Mouse (Mus musculus) limb, embryonic 10.5 days (tissue): ENCODE measurements around the gene Eml3. TPM values are rescaled to one million over a fixed set of nuclear protein-coding genes. Genes with fewer than 3 reads are reported as not detected.
A peak's percentile ranks its signal among the peaks of the same experiment; 100 is the strongest.
"Not testable (repeated sequence)": the region's sequence is repeated elsewhere in the genome, so short reads cannot be mapped to it uniquely, and the experiment has no call there.

ENCODE experiments used
- DNase-seq: peaks from one replicate; pipeline ENCODE4 v3.0.0-alpha.2; 2017; ENCODE audit warnings: low spot score
- H3K27ac ChIP-seq: fragments of 300-500 bp; sonication (generic); 2 replicates; pipeline ENCODE4 v1.5.1; 2016; ENCODE audit warnings: mild to moderate bottlenecking
- H3K27me3 ChIP-seq: fragments of 300-500 bp; sonication (generic); 2 replicates; pipeline ENCODE4 v1.6.1; 2016; ENCODE audit warnings: low read depth, mild to moderate bottlenecking; ENCODE audit not compliant: poor library complexity, severe bottlenecking
- H3K36me3 ChIP-seq: fragments of 300-500 bp; sonication (generic); 2 replicates; pipeline ENCODE4 v1.6.1; 2016; ENCODE audit warnings: mild to moderate bottlenecking, moderate library complexity
- H3K4me1 ChIP-seq: fragments of 300-500 bp; sonication (generic); 2 replicates; pipeline ENCODE4 v1.6.1; 2016
- H3K4me3 ChIP-seq: fragments of 300-500 bp; sonication (generic); 2 replicates; pipeline ENCODE4 v1.5.1; 2016; ENCODE audit warnings: mild to moderate bottlenecking, moderate library complexity
- H3K9me3 ChIP-seq: fragments of 300-500 bp; sonication (generic); replicated peaks from 2 replicates; pipeline ENCODE4 v1.6.1; 2016; ENCODE audit warnings: mild to moderate bottlenecking
- WGBS: fragments of 180-500 bp; shearing (Covaris S2); methylation state at CpG from one replicate; pipeline ENCODE4 v1.1.7; 2016; 5-methylcytosine and 5-hydroxymethylcytosine counted together
- polyA plus RNA-seq: library from polyadenylated mRNA; unstranded; fragments of >200 nt; fragmentation: Nextera tagmentation; extraction: Ambion mirVana; gene quantifications from 2 replicates; pipeline ENCODE4 v1.2.1, GENCODE M21; 2016

The Eml3 gene
- polyA plus RNA-seq, 1 experiment from 2014 or later: 37.1 TPM

DNA sequence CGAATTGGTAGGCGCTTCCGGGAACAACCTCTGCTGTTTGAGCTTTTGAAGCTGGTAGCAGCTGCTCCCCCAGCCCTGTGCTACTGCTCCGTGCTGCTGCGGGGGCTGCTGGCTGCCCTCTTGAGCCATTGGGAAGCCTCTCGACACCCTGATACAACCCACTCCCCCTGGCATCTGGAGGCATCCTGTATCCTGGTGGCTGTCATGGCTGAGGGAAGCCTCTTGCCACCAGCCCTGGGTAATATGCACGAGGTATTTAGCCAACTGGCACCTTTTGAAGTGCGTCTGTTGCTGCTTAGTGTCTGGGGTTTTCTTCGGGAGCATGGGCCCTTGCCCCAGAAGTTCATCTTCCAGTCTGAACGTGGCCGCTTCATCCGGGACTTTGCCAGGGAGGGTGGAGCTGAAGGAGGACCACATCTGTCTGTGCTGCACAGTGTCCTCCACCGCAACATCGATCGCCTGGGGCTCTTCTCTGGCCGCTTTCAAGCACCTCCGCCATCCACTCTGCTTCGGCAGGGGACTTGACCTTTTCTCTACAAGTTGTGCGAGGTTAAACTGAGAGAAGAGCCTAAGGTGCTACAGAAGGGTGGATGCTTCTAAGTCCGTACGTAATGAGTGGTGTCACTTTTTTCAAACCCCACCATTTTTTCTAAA is 32.0 kb upstream of the Eml3 start:
- Histone ChIP-seq H3K4me3 (peak overlapping the region; percentile 90), H3K27ac (peak overlapping the region; percentile 94), H3K4me1 (peaks cover 33% of the 10 kb centered on the region), H3K36me3 (peaks cover 57% of the 10 kb centered on the region)
- H3K27me3 ChIP-seq, H3K9me3 ChIP-seq: not testable (repeated sequence)
- peak; percentile 49 for DNase-seq
- 27% methylated on average over 21 of the region's 21 CpGs for WGBS

DNA sequence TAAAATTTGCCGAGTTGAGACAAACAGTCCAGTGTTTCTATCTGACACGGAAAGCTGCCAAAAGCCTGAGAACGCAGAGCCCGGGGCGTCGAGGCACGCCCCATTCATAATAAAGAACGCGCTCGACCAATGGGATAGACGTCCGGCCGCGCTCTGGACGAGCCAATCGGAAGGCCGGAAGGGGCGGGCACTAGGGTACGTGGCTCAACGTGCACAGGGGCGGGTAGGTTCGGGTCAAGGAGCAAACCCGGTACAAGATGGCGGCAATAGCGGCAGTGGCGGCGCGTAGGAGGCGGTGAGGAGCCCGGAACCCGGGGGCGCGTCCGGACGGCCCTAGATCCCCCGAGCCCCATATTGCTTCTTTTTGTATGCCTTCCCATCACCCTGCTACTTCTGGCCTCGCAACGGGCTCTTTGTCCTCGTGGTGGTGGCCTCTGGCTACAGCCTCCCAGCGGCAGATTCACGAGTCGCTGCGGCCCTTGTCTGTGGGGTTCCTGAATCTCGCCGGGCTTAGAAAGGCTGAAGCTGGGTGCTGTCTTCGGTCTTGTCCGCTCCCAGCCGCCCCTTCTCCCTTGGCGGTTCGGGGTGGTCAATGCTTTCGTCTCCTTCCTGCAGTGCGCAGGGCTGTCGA is 31.4 kb upstream of the Eml3 start, which contains the start of gene Ganab:
Ganab (plus strand) TSS at position 207 of the 631 bp plus-strand sequence.
- Histone ChIP-seq H3K36me3 (peaks cover 61% of the 10 kb centered on the region), H3K4me1 (peaks cover 33% of the 10 kb centered on the region)
- WGBS: under 1% methylated on average over 53 of the region's 53 CpGs

DNA sequence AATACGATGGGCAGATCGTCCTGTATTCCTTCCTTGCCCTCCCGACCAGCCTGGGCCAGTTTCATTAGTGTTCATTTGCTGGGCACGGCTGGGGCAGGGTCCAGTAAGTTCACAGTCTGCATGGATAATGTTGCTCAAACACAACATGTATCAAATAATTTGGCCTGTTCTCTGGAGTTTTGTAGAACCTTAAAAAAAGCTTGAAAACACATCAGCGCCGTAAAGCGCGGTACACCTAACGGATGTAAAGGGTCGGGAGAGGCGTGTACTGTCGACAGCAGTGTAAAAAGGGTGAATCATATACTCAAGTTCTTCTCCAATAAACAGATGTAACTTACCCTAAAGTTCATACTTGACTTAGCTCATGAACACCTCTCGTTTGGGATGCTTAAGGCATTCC is 30.8 kb upstream of the Eml3 start:
- Histone ChIP-seq H3K4me3 (peak overlapping the region; percentile 90), H3K36me3 (peaks cover 67% of the 10 kb centered on the region), H3K27me3 (no peaks in the 10 kb centered on the region), H3K4me1 (peaks cover 31% of the 10 kb centered on the region), H3K9me3 (no peaks in the 10 kb centered on the region), H3K27ac (peak overlapping the region; percentile 94)
- no peak for DNase-seq
- WGBS: 16% methylated on average over 13 of the region's 13 CpGs

More for the DNA sequence above, 31.4 kb upstream of the Eml3 start, which contains the start of gene Ganab:
- Histone ChIP-seq H3K4me3 (peak within 1 kb of the TSS; percentile 90), H3K27ac (peak within 1 kb of the TSS; percentile 94), H3K9me3 (no peaks in the 10 kb centered on the region), H3K27me3 (no peaks in the 10 kb centered on the region)
- DNase-seq: peak; percentile 96

DNA sequence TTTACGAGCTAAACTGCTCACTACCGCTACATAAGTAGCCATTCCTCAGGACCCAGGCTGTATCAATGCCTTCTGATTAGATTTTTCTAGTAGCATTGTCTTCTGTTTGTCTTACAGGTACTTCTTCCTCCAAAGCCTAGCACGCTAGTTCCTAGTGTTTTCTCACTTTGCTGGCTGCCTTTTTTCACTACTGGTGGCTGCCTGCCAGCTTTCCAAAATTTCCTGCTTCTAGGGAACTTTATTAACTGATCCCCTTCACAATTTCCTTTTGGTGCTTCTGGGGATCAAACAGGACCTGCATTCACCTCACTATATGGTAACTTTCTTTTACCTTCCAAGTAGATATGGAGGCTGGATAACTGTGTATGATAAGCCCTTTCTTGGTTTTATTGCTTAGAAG is 30.3 kb upstream of the Eml3 start:
- Histone ChIP-seq H3K27ac (0 out of 2 replicates have a peak overlapping the region, but pooled peaks have one; percentile 94), H3K9me3 (no peaks in the 10 kb centered on the region), H3K4me3 (peak overlapping the region; percentile 90), H3K4me1 (peaks cover 27% of the 10 kb centered on the region), H3K36me3 (peaks cover 72% of the 10 kb centered on the region), H3K27me3 (no peaks in the 10 kb centered on the region)
- WGBS: 69% methylated on average over 3 of the region's 3 CpGs
- no peak for DNase-seq

DNA sequence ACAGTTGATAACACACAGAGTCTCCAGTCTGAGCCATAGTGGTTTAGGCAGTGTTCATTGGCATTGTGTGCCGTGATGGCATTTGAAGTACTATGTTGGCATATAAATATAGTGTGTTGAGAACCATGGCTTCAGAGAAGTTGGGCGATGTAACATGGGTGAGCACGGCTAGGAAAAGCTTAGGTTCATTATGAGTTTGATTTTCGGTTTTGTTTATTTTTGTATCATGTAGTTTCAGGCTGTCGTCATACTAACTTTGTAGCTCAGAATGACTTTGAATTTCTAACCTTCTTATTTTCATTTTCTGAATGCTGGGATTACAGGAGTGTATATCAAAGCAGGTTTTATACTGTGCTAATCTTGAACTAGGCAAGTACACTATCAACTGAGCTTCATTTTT is 25.9 kb upstream of the Eml3 start:
- 96% methylated on average over 5 of the region's 5 CpGs for WGBS
- H3K4me1 ChIP-seq: peaks cover 10% of the 10 kb centered on the region
- H3K4me3 ChIP-seq: no peak overlapping the region
- H3K27me3 ChIP-seq: no peaks in the 10 kb centered on the region
- H3K36me3 ChIP-seq: peaks cover 83% of the 10 kb centered on the region
- no peak overlapping the region for H3K27ac ChIP-seq
- DNase-seq: no peak
- no peaks in the 10 kb centered on the region for H3K9me3 ChIP-seq

DNA sequence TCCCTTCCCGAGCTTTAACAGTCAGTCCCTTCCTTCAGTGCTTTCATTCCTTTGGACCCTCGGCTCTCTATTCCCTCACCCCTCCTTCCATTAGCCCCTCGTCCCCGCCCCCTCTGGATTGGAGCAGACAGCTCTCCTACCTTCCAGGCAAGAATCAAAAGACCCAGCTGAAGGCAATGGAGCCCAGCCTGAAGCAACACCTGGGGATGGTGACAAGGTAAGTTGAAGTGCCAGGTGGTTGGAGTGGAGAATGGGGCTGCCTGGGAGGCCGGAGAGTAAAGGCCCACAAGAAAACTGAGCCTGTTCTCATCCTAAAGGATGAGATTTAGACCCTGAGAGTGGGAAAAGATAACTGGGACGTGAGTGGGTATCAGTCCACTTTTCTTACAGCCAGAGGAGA is 20.8 kb upstream of the Eml3 start:
- peaks cover 99% of the 10 kb centered on the region for H3K36me3 ChIP-seq

DNA sequence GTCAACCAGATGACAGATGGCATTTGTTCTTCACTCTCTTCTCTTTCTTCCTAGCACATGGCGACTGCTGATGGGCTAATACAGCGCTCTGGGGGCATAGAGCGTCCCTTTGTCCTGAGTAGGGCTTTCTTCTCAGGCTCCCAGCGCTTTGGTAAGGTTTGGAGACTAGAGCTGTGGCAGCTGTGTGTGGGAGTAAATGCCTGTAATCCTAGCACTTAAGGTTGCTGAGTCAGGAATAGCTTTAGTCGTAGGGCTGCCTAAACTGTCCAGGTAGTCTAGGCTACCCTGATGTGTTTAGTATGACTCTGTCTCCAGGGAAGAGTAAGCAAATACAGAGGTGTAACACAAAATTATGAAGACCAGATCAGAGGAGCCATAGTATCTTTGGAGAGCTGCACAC is 17.5 kb upstream of the Eml3 start:
- no peaks in the 10 kb centered on the region for H3K27me3 ChIP-seq
- no peak overlapping the region for H3K27ac ChIP-seq
- H3K4me1 ChIP-seq: no peaks in the 10 kb centered on the region
- no peak for DNase-seq
- H3K9me3 ChIP-seq: no peaks in the 10 kb centered on the region
- 96% methylated on average over 5 of the region's 5 CpGs for WGBS
- H3K4me3 ChIP-seq: no peak overlapping the region
- H3K36me3 ChIP-seq: peaks cover 100% of the 10 kb centered on the region

More for the DNA sequence above, 20.8 kb upstream of the Eml3 start:
- 92% methylated on average over 6 of the region's 6 CpGs for WGBS
- Histone ChIP-seq H3K27me3 (no peaks in the 10 kb centered on the region), H3K4me3 (no peak overlapping the region), H3K4me1 (no peaks in the 10 kb centered on the region), H3K9me3 (no peaks in the 10 kb centered on the region), H3K27ac (no peak overlapping the region)
- no peak for DNase-seq

DNA sequence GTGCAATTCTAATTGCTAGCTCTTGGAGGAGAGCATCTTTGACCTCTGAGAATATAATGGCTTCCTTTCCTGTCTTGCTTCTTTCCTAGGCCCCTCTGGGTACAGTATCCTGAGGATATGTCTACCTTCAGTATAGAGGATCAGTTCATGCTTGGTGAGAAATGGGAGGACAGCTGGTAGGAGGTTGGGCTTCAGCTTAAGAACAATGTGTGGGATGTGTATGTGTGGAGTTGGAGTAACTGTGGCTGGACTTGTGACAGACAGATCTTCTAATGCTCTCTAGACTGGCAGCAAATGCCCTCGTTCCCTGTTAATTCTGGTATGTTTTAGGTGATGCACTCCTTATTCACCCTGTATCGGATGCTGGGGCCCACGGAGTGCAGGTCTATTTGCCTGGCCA is 15.1 kb upstream of the Eml3 start:
- no peaks in the 10 kb centered on the region for H3K27me3 ChIP-seq
- H3K36me3 ChIP-seq: peaks cover 84% of the 10 kb centered on the region
- H3K9me3 ChIP-seq: no peaks in the 10 kb centered on the region
- no peak for DNase-seq
- no peak overlapping the region for H3K27ac ChIP-seq
- 98% methylated on average over 3 of the region's 3 CpGs for WGBS
- H3K4me3 ChIP-seq: no peak overlapping the region
- H3K4me1 ChIP-seq: no peaks in the 10 kb centered on the region

DNA sequence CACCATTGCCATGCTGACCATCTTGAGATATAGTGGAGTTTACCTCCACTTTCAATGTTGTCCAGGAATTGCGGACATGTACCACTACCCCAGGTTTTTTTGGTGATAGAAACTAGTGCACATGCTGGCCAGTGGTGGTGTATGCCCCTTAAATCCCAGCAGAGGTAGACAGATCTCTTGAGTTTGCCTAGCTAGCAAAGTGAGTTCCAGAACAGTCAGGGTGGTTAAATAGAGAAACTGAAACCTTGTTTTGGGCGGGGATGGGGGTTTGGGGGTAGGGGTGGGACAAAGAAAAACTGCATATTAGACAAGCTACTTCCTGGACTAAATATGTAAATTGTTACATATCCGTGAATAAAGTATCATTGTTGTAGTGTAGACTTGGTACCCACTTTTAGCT is 10.4 kb upstream of the Eml3 start:
- WGBS: 91% methylated on average over 3 of the region's 3 CpGs
- Histone ChIP-seq H3K9me3 (no peaks in the 10 kb centered on the region), H3K4me3 (no peak overlapping the region), H3K36me3 (peaks cover 50% of the 10 kb centered on the region), H3K27me3 (no peaks in the 10 kb centered on the region), H3K4me1 (peaks cover 16% of the 10 kb centered on the region), H3K27ac (no peak overlapping the region)
- no peak for DNase-seq

DNA sequence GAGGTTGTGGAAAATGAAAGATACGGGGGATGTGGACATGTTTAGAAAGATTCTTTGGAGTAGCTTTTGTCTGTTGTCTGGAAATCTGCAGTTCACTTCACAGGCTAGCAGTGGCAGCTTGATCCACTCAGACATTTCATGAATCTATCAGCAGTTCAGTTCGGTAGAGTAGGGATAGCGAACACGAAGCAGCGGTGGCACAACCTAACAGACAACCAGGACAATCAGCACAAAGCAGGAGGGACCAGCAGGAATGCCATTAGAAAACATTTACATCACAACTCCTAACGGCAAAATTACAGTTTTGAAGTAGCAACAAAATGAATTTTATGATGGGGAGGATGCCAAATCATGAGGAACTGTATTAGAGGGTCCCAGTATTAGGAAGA is 9.7 kb upstream of the Eml3 start:
- DNase-seq: no peak
- peaks cover 16% of the 10 kb centered on the region for H3K4me1 ChIP-seq
- H3K36me3 ChIP-seq: peaks cover 49% of the 10 kb centered on the region
- no peaks in the 10 kb centered on the region for H3K9me3 ChIP-seq
- WGBS: 72% methylated on average over 6 of the region's 6 CpGs
- peak overlapping the region; percentile 90 for H3K27ac ChIP-seq
- peak overlapping the region; percentile 85 for H3K4me3 ChIP-seq
- no peaks in the 10 kb centered on the region for H3K27me3 ChIP-seq

DNA sequence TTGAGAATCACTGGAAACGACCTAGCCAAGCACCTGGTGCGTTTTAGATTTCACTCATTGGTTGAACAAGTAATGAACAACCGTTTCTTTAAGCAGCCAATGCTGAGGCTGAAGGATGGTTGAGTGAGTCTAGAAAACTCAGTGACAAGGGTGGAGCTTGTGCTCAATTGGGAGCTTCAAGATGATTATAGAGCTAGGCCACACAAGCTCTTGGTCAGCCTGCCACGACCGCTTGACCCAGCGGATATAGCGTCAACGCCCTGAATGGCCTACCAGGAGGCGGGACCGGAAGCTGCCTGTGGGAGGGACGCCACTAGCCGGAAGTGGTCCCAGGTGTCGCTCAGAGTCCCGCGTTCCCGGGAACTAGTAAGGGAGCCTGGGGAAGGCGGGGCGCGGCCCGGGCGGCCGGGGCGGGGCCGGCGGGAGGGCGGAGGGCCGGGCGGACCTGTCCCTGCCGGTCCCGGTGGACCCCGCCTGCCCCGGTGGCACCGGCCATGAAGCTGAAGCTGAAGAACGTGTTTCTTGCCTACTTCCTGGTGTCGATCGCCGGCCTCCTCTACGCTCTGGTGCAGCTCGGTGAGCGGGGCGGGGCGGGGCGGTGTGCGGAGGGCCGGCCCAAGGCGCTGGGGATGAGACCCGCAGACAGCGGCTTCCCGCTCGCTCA is 9.1 kb upstream of the Eml3 start, which contains the start of gene B3gat3:
B3gat3 (plus strand) TSS at position 302 of the 664 bp plus-strand sequence.
- Histone ChIP-seq H3K36me3 (peaks cover 45% of the 10 kb centered on the region), H3K27ac (peak within 1 kb of the TSS; percentile 90), H3K4me1 (peaks cover 16% of the 10 kb centered on the region), H3K4me3 (peak within 1 kb of the TSS; percentile 85), H3K9me3 (no peaks in the 10 kb centered on the region), H3K27me3 (no peaks in the 10 kb centered on the region)
- 3% methylated on average over 50 of the region's 50 CpGs for WGBS
- DNase-seq: peak; percentile 98

DNA sequence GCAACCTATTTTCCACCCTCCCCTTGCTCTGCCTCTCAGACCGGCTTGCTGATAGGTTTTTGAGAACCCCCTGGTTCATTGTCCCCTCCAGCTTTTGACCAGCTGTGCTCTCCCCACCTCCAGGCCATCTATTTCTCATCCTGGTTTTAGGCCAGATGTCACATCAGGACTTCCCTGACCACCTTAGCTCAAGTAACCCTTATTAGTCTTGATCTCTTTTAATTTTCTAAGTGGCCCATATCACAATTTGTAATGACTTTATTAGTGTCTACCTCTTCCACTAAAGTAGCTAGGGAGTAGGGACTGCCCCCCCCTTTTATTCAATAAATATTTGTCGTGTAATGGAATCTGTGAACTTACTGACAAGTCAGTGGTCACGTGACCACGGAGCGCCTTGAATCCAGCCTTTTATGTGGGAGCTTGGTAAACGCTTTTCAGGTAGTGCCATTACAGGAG is 8.5 kb upstream of the Eml3 start:
- DNase-seq: peak; percentile 46
- H3K27ac ChIP-seq: peak overlapping the region; percentile 90

DNA sequence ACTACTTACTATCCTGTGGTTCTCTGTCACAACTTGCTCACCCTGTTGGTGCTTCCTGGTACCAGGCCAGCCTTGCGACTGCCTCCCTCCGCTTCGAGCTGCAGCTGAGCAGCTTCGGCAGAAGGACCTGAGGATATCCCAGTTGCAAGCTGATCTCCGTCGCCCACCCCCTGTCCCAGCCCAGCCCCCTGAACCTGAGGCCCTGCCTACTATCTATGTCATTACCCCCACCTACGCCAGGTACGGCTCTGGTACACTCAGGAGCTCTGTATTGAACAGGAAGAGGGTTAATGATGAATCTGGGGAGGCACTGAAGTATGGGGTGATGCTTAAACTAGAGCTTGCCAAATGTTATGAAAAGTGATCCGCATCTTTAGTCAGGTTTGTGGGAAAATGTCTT is 7.6 kb upstream of the Eml3 start:
- 75% methylated on average over 9 of the region's 9 CpGs for WGBS
- no peaks in the 10 kb centered on the region for H3K9me3 ChIP-seq
- no peaks in the 10 kb centered on the region for H3K27me3 ChIP-seq
- no peak for DNase-seq
- H3K4me1 ChIP-seq: peaks cover 16% of the 10 kb centered on the region
- H3K36me3 ChIP-seq: peaks cover 45% of the 10 kb centered on the region
- H3K27ac ChIP-seq: no peak overlapping the region
- peak overlapping the region; percentile 85 for H3K4me3 ChIP-seq

More for the DNA sequence above, 8.5 kb upstream of the Eml3 start:
- 3% methylated on average over 6 of the region's 6 CpGs for WGBS
- Histone ChIP-seq H3K9me3 (no peaks in the 10 kb centered on the region), H3K36me3 (peaks cover 45% of the 10 kb centered on the region), H3K4me1 (peaks cover 16% of the 10 kb centered on the region), H3K27me3 (no peaks in the 10 kb centered on the region), H3K4me3 (peak overlapping the region; percentile 85)
